Mouse (Mus musculus): ENCODE measurements around the gene Olfr370. TPM values are rescaled to one million over a fixed set of nuclear protein-coding genes. Genes with fewer than 3 reads are reported as not detected.

Olfr370 gene
- total and polyA plus RNA-seq, 3 experiments, result 0.22 TPM; not detected in 2

- DNase-seq (ENCODE audit: low spot score) (no peak), ATAC-seq (ENCODE audit: extremely low read depth, insufficient number of reproducible peaks, low FRiP score, poor library complexity, severe bottlenecking) (no peak)
- Histone ChIP-seq H3K4me3 (ENCODE audit: low read depth, low read length) (no peak overlapping the region), H3K27me3 (ENCODE audit: insufficient read depth, low read length) (no peaks in the 10 kb centered on the region), H3K9me3 (replicated peaks) (no peaks in the 10 kb centered on the region), H3K4me1 (ENCODE audit: insufficient read depth, low read depth, low read length) (peaks cover 59% of the 10 kb centered on the region), H3K36me3 (replicated peaks) (peaks cover 96% of the 10 kb centered on the region)
- TF ChIP-seq POLR2AphosphoS5 (IDR thresholded peaks at IDR 0.05; ENCODE audit: insufficient replicate concordance, low read depth, low read length), result no peak
- TF ChIP-seq TAL1 (conservative IDR thresholded peaks at IDR 0.05; ENCODE audit: low read depth, low read length), result no peak
- no peak for TF ChIP-seq GATA2 (IDR thresholded peaks at IDR 0.05; ENCODE audit: borderline replicate concordance, low read depth, low read length)
- TF ChIP-seq CTCF (IDR thresholded peaks at IDR 0.05; ENCODE audit: low read depth, low read length), result no peak
- TF ChIP-seq GATA1 (IDR thresholded peaks at IDR 0.05; ENCODE audit: borderline replicate concordance, low read length), result no peak
Measured at GRCm38 (mm10) chr8:83578131-83579055, 42.8 kb downstream of the Olfr370 start.

GRCm38 (mm10) chr8:83579676-83580075, 44.1 kb downstream of the Olfr370 start:
- Histone ChIP-seq H3K4me3 (ENCODE audit: low read depth, low read length) (no peak overlapping the region), H3K27me3 (ENCODE audit: insufficient read depth, low read length) (no peaks in the 10 kb centered on the region), H3K4me1 (ENCODE audit: insufficient read depth, low read depth, low read length) (peaks cover 50% of the 10 kb centered on the region), H3K9me3 (replicated peaks) (no peaks in the 10 kb centered on the region), H3K36me3 (replicated peaks) (peaks cover 94% of the 10 kb centered on the region)
- no peak for ATAC-seq (ENCODE audit: extremely low read depth, insufficient number of reproducible peaks, low FRiP score, poor library complexity, severe bottlenecking)
- TF ChIP-seq POLR2AphosphoS5 (IDR thresholded peaks at IDR 0.05; ENCODE audit: insufficient replicate concordance, low read depth, low read length), result no peak
- no peak for TF ChIP-seq CTCF (IDR thresholded peaks at IDR 0.05; ENCODE audit: low read depth, low read length)
- no peak for TF ChIP-seq TAL1 (conservative IDR thresholded peaks at IDR 0.05; ENCODE audit: low read depth, low read length)
- TF ChIP-seq GATA2 (IDR thresholded peaks at IDR 0.05; ENCODE audit: borderline replicate concordance, low read depth, low read length), result no peak
- no peak for TF ChIP-seq GATA1 (IDR thresholded peaks at IDR 0.05; ENCODE audit: borderline replicate concordance, low read length)
- DNase-seq (ENCODE audit: low spot score), result no peak

- TF ChIP-seq TAL1 (conservative IDR thresholded peaks at IDR 0.05; ENCODE audit: low read depth, low read length) (no peak), POLR2AphosphoS5 (IDR thresholded peaks at IDR 0.05; ENCODE audit: insufficient replicate concordance, low read depth, low read length) (no peak), GATA2 (IDR thresholded peaks at IDR 0.05; ENCODE audit: borderline replicate concordance, low read depth, low read length) (no peak), GATA1 (IDR thresholded peaks at IDR 0.05; ENCODE audit: borderline replicate concordance, low read length) (no peak), CTCF (IDR thresholded peaks at IDR 0.05; ENCODE audit: low read depth, low read length) (no peak)
- no peaks in the 10 kb centered on the region for H3K9me3 ChIP-seq (replicated peaks)
- ATAC-seq (ENCODE audit: extremely low read depth, insufficient number of reproducible peaks, low FRiP score, poor library complexity, severe bottlenecking), result no peak
- no peak for DNase-seq (ENCODE audit: low spot score)
- peaks cover 94% of the 10 kb centered on the region for H3K36me3 ChIP-seq (replicated peaks)
- H3K27me3 ChIP-seq (ENCODE audit: insufficient read depth, low read length), result no peaks in the 10 kb centered on the region
- peaks cover 45% of the 10 kb centered on the region for H3K4me1 ChIP-seq (ENCODE audit: insufficient read depth, low read depth, low read length)
- H3K4me3 ChIP-seq (ENCODE audit: low read depth, low read length), result no peak overlapping the region
Measured at GRCm38 (mm10) chr8:83580826-83581225, 45.2 kb downstream of the Olfr370 start.

- TF ChIP-seq GATA2 (IDR thresholded peaks at IDR 0.05; ENCODE audit: borderline replicate concordance, low read depth, low read length) (no peak), GATA1 (IDR thresholded peaks at IDR 0.05; ENCODE audit: borderline replicate concordance, low read length) (no peak), POLR2AphosphoS5 (IDR thresholded peaks at IDR 0.05; ENCODE audit: insufficient replicate concordance, low read depth, low read length) (no peak), TAL1 (conservative IDR thresholded peaks at IDR 0.05; ENCODE audit: low read depth, low read length) (no peak), CTCF (IDR thresholded peaks at IDR 0.05; ENCODE audit: low read depth, low read length) (no peak)
- DNase-seq (ENCODE audit: low spot score) (no peak), ATAC-seq (ENCODE audit: extremely low read depth, insufficient number of reproducible peaks, low FRiP score, poor library complexity, severe bottlenecking) (no peak)
- Histone ChIP-seq H3K36me3 (replicated peaks) (peaks cover 91% of the 10 kb centered on the region), H3K9me3 (replicated peaks) (no peaks in the 10 kb centered on the region), H3K4me3 (ENCODE audit: low read depth, low read length) (no peak overlapping the region), H3K4me1 (ENCODE audit: insufficient read depth, low read depth, low read length) (peaks cover 50% of the 10 kb centered on the region), H3K27me3 (ENCODE audit: insufficient read depth, low read length) (no peaks in the 10 kb centered on the region)
Measured at GRCm38 (mm10) chr8:83582226-83582625, 46.6 kb downstream of the Olfr370 start.

- peaks cover 51% of the 10 kb centered on the region for H3K4me1 ChIP-seq (ENCODE audit: insufficient read depth, low read depth, low read length)
- H3K4me3 ChIP-seq (ENCODE audit: low read depth, low read length), result no peak overlapping the region
- peaks cover 93% of the 10 kb centered on the region for H3K36me3 ChIP-seq (replicated peaks)
- no peaks in the 10 kb centered on the region for H3K27me3 ChIP-seq (ENCODE audit: insufficient read depth, low read length)
- ATAC-seq (ENCODE audit: extremely low read depth, insufficient number of reproducible peaks, low FRiP score, poor library complexity, severe bottlenecking) (no peak), DNase-seq (ENCODE audit: low spot score) (no peak)
- no peaks in the 10 kb centered on the region for H3K9me3 ChIP-seq (replicated peaks)
- TF ChIP-seq TAL1 (conservative IDR thresholded peaks at IDR 0.05; ENCODE audit: low read depth, low read length) (no peak), POLR2AphosphoS5 (IDR thresholded peaks at IDR 0.05; ENCODE audit: insufficient replicate concordance, low read depth, low read length) (no peak), GATA1 (IDR thresholded peaks at IDR 0.05; ENCODE audit: borderline replicate concordance, low read length) (no peak), GATA2 (IDR thresholded peaks at IDR 0.05; ENCODE audit: borderline replicate concordance, low read depth, low read length) (no peak), CTCF (IDR thresholded peaks at IDR 0.05; ENCODE audit: low read depth, low read length) (no peak)
Measured at GRCm38 (mm10) chr8:83583236-83583635, 47.7 kb downstream of the Olfr370 start.

GRCm38 (mm10) chr8:83584771-83585170, 49.2 kb downstream of the Olfr370 start:
- no peak for ATAC-seq (ENCODE audit: extremely low read depth, insufficient number of reproducible peaks, low FRiP score, poor library complexity, severe bottlenecking)
- Histone ChIP-seq H3K27me3 (ENCODE audit: insufficient read depth, low read length) (no peaks in the 10 kb centered on the region), H3K4me3 (ENCODE audit: low read depth, low read length) (no peak overlapping the region), H3K36me3 (replicated peaks) (peaks cover 92% of the 10 kb centered on the region), H3K4me1 (ENCODE audit: insufficient read depth, low read depth, low read length) (peaks cover 53% of the 10 kb centered on the region), H3K9me3 (replicated peaks) (no peaks in the 10 kb centered on the region)
- DNase-seq (ENCODE audit: low spot score), result no peak
- no peak for TF ChIP-seq GATA2 (IDR thresholded peaks at IDR 0.05; ENCODE audit: borderline replicate concordance, low read depth, low read length)
- TF ChIP-seq TAL1 (conservative IDR thresholded peaks at IDR 0.05; ENCODE audit: low read depth, low read length), result no peak
- TF ChIP-seq GATA1 (IDR thresholded peaks at IDR 0.05; ENCODE audit: borderline replicate concordance, low read length), result no peak
- no peak for TF ChIP-seq POLR2AphosphoS5 (IDR thresholded peaks at IDR 0.05; ENCODE audit: insufficient replicate concordance, low read depth, low read length)
- no peak for TF ChIP-seq CTCF (IDR thresholded peaks at IDR 0.05; ENCODE audit: low read depth, low read length)

Data from G1E (cell line).